Mouse (Mus musculus): ENCODE data around the gene R3hdml.

- no peak for TF ChIP-seq POLR2A (IDR thresholded peaks at IDR 0.05; ENCODE audit: low read depth, low read length)
- no peak for TF ChIP-seq CTCF (IDR thresholded peaks at IDR 0.05; ENCODE audit: borderline replicate concordance, insufficient read depth, low read length)
These were observed 45.3 kb downstream of the R3hdml start for GRCm38 (mm10) chr2:163537443-163537842.
